Mouse (Mus musculus): ENCODE measurements around the gene Cxcr1. TPM values are rescaled to one million over a fixed set of nuclear protein-coding genes. Genes with fewer than 3 reads are reported as not detected.
"Not testable (repeated sequence)": the region's sequence is repeated elsewhere in the genome, so short reads cannot be mapped to it uniquely, and the experiment has no call there.

The Cxcr1 gene
- polyA plus RNA-seq, 1 experiment from 2014 or later, result not detected

DNA sequence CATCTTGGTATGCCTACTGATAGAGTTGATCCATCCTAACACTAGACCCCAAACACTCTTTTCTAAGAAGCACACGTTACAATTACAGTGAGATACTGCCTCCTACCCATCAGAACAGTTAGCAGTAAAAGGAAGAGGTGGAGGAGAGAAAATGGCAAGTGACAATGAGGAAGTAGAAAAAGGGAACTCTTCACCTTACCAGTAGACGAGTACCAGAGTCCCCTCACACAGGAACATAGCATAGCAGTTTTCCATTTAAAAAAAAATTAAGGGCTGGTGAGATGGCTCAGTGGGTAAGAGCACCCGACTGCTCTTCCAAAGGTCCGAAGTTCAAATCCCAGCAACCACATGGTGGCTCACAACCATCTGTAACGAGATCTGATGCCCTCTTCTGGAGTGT is 34.8 kb downstream of the Cxcr1 start:
- WGBS, result 85% methylated on average over 4 of the region's 5 CpGs

GRCm38 (mm10) chr1:74156381-74156910 is 38.0 kb downstream of the Cxcr1 start:
- H3K27me3 ChIP-seq (ENCODE audit: control insufficient read depth, insufficient read depth, low read length), result no peaks in the 10 kb centered on the region
- no peak overlapping the region for H3K4me3 ChIP-seq (ENCODE audit: low read depth, low read length)
- H3K27ac ChIP-seq (ENCODE audit: low read depth, low read length), result no peak overlapping the region
- DNase-seq (ENCODE audit: low spot score), result peak; percentile 41
- H3K4me1 ChIP-seq (replicated peaks; ENCODE audit: control insufficient read depth, insufficient read depth, low read length), result no peaks in the 10 kb centered on the region
- no peaks in the 10 kb centered on the region for H3K9me3 ChIP-seq (ENCODE audit: control insufficient read depth, low read length)
- 77% methylated on average over 14 of the region's 14 CpGs for WGBS
- no peak overlapping the region for H3K9ac ChIP-seq (ENCODE audit: low read length)
- H3K4me2 ChIP-seq (ENCODE audit: low read depth, low read length, severe bottlenecking), result no peak overlapping the region
- no peak for ATAC-seq (replicated peaks; ENCODE audit: low FRiP score)
- no peaks in the 10 kb centered on the region for H3K36me3 ChIP-seq (ENCODE audit: control insufficient read depth, insufficient read depth, low read length)

More for the DNA sequence above, 34.8 kb downstream of the Cxcr1 start:
- not testable (repeated sequence) for H3K4me1 ChIP-seq (replicated peaks; ENCODE audit: control insufficient read depth, insufficient read depth, low read length); H3K27me3 ChIP-seq (ENCODE audit: control insufficient read depth, insufficient read depth, low read length); H3K27ac ChIP-seq (ENCODE audit: low read depth, low read length); H3K9ac ChIP-seq (ENCODE audit: low read length); H3K4me3 ChIP-seq (ENCODE audit: low read depth, low read length); H3K9me3 ChIP-seq (ENCODE audit: control insufficient read depth, low read length); DNase-seq (ENCODE audit: low spot score); H3K36me3 ChIP-seq (ENCODE audit: control insufficient read depth, insufficient read depth, low read length); ATAC-seq (replicated peaks; ENCODE audit: low FRiP score); H3K4me2 ChIP-seq (ENCODE audit: low read depth, low read length, severe bottlenecking)

DNA sequence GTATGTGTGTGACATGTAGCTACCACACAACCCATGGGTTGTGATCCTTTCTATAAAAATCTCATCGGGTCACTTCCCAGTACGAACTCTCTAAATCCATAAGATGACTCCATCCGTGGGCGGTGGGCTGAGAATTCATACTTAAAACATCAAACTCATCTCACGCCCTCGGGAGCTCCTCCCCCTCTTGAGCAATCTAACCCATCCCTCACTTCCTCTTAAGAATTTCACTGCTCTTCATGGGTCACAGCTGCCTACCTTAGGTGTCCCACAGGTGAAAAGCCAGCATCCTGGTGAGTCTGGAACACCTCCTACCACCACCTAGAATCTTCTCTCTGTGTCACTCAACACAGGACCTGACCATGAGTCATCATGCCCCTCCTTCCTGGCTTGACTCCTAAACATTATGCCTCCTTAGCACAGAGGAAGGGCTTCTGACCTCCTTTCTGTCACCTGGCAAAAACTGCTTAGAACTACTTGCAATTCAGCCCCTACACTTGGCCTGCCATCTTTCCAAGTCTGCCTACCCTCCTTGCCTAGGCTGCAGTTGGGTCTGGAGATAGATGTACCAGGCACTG is 38.9 kb downstream of the Cxcr1 start:
- Histone ChIP-seq H3K36me3 (ENCODE audit: control insufficient read depth, insufficient read depth, low read length) (no peaks in the 10 kb centered on the region), H3K27me3 (ENCODE audit: control insufficient read depth, insufficient read depth, low read length) (no peaks in the 10 kb centered on the region), H3K9me3 (ENCODE audit: control insufficient read depth, low read length) (no peaks in the 10 kb centered on the region), H3K4me1 (replicated peaks; ENCODE audit: control insufficient read depth, insufficient read depth, low read length) (no peaks in the 10 kb centered on the region), H3K4me2 (ENCODE audit: low read depth, low read length, severe bottlenecking) (no peak overlapping the region), H3K9ac (ENCODE audit: low read length) (no peak overlapping the region), H3K27ac (ENCODE audit: low read depth, low read length) (no peak overlapping the region), H3K4me3 (ENCODE audit: low read depth, low read length) (no peak overlapping the region)
- WGBS, result 93% methylated on average over 6 of the region's 6 CpGs
- DNase-seq (ENCODE audit: low spot score) (peak; percentile 10), ATAC-seq (replicated peaks; ENCODE audit: low FRiP score) (no peak)

- Histone ChIP-seq H3K36me3 (ENCODE audit: control insufficient read depth, insufficient read depth, low read length) (no peaks in the 10 kb centered on the region), H3K9ac (ENCODE audit: low read length) (no peak within 1 kb of the TSS), H3K4me1 (replicated peaks; ENCODE audit: control insufficient read depth, insufficient read depth, low read length) (no peaks in the 10 kb centered on the region), H3K27ac (ENCODE audit: low read depth, low read length) (no peak within 1 kb of the TSS), H3K4me3 (ENCODE audit: low read depth, low read length) (no peak within 1 kb of the TSS), H3K4me2 (ENCODE audit: low read depth, low read length, severe bottlenecking) (no peak within 1 kb of the TSS), H3K9me3 (ENCODE audit: control insufficient read depth, low read length) (no peaks in the 10 kb centered on the region), H3K27me3 (ENCODE audit: control insufficient read depth, insufficient read depth, low read length) (no peaks in the 10 kb centered on the region)
- DNase-seq (ENCODE audit: low spot score) (peak; percentile 26), ATAC-seq (replicated peaks; ENCODE audit: low FRiP score) (no peak)
- WGBS, result 78% methylated on average over 8 of the region's 8 CpGs
Observed at GRCm38 (mm10) chr1:74153461-74154184, 40.8 kb downstream of the Cxcr1 start, which contains the start of gene Cxcr2. TSS of gene Cxcr2 (plus strand) at chr1:74153989.

DNA sequence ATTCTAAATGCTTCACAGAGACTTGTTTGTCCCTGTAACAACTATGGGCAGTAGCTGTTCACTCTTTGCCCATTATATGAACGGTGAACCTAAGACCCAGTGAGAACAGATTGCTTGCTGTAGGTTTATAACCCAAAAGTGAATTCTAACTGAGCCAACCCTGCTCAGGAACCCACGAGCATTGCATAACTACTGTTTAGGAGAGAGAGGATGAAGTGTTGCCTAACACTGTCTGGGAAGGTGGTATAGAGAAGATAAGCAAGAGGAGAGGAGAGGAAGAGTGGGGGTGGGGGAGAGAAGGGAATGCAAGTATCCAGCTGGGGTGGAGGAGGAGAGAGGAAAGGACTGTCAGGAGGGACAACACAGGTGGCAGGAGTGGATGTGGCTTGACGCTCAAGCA is 43.3 kb downstream of the Cxcr1 start:
- Histone ChIP-seq H3K9me3 (ENCODE audit: control insufficient read depth, low read length) (no peaks in the 10 kb centered on the region), H3K27me3 (ENCODE audit: control insufficient read depth, insufficient read depth, low read length) (no peaks in the 10 kb centered on the region), H3K9ac (ENCODE audit: low read length) (no peak overlapping the region), H3K27ac (ENCODE audit: low read depth, low read length) (no peak overlapping the region), H3K4me1 (replicated peaks; ENCODE audit: control insufficient read depth, insufficient read depth, low read length) (no peaks in the 10 kb centered on the region), H3K4me2 (ENCODE audit: low read depth, low read length, severe bottlenecking) (no peak overlapping the region), H3K4me3 (ENCODE audit: low read depth, low read length) (no peak overlapping the region), H3K36me3 (ENCODE audit: control insufficient read depth, insufficient read depth, low read length) (no peaks in the 10 kb centered on the region)
- WGBS, result 89% methylated on average over 3 of the region's 3 CpGs
- ATAC-seq (replicated peaks; ENCODE audit: low FRiP score) (no peak), DNase-seq (ENCODE audit: low spot score) (peak; percentile 9)

DNA sequence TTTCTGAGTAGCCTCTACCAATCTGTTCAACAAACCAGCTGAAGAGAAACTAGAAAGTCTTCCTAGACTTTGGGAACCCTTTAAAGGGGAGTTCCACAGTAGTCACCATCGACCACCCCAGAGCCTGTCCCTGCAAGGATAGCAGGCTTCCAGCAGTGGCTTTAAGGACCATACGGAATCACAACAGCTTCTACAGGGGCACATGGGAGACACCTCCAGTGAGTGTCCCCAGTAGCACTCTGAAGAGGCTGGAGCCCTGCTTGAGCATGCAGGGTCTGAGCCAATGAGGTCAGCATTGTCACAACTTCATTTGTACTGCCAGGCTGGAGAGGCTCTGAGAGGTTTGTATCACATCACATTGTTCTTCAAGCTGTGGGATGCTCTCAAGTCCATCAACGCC is 44.3 kb downstream of the Cxcr1 start:
- Histone ChIP-seq H3K27me3 (ENCODE audit: control insufficient read depth, insufficient read depth, low read length) (no peaks in the 10 kb centered on the region), H3K4me1 (replicated peaks; ENCODE audit: control insufficient read depth, insufficient read depth, low read length) (no peaks in the 10 kb centered on the region), H3K4me2 (ENCODE audit: low read depth, low read length, severe bottlenecking) (no peak overlapping the region), H3K27ac (ENCODE audit: low read depth, low read length) (no peak overlapping the region), H3K4me3 (ENCODE audit: low read depth, low read length) (no peak overlapping the region), H3K9me3 (ENCODE audit: control insufficient read depth, low read length) (no peaks in the 10 kb centered on the region), H3K9ac (ENCODE audit: low read length) (no peak overlapping the region), H3K36me3 (ENCODE audit: control insufficient read depth, insufficient read depth, low read length) (no peaks in the 10 kb centered on the region)
- WGBS, result 71% methylated on average over 3 of the region's 3 CpGs
- ATAC-seq (replicated peaks; ENCODE audit: low FRiP score), result no peak
- DNase-seq (ENCODE audit: low spot score), result peak; percentile 6

- Histone ChIP-seq H3K4me1 (replicated peaks; ENCODE audit: control insufficient read depth, insufficient read depth, low read length) (no peaks in the 10 kb centered on the region), H3K27ac (ENCODE audit: low read depth, low read length) (no peak overlapping the region), H3K27me3 (ENCODE audit: control insufficient read depth, insufficient read depth, low read length) (no peaks in the 10 kb centered on the region), H3K9me3 (ENCODE audit: control insufficient read depth, low read length) (no peaks in the 10 kb centered on the region), H3K9ac (ENCODE audit: low read length) (no peak overlapping the region), H3K4me2 (ENCODE audit: low read depth, low read length, severe bottlenecking) (no peak overlapping the region), H3K36me3 (ENCODE audit: control insufficient read depth, insufficient read depth, low read length) (no peaks in the 10 kb centered on the region), H3K4me3 (ENCODE audit: low read depth, low read length) (no peak overlapping the region)
- DNase-seq (ENCODE audit: low spot score), result peak; percentile 21
- WGBS, result 95% methylated on average over 6 of the region's 6 CpGs
- ATAC-seq (replicated peaks; ENCODE audit: low FRiP score), result no peak
Observed at GRCm38 (mm10) chr1:74149106-74149885, 45.1 kb downstream of the Cxcr1 start.

Data from forebrain, embryonic 11.5 days (tissue).